Mouse (Mus musculus) CH12.LX (cell line): ENCODE results near the gene Kirrel2. TPM values are rescaled to one million over a fixed set of nuclear protein-coding genes. Genes with fewer than 3 reads are reported as not detected.

Experiments
- DNase-seq: peaks from one replicate; pipeline ENCODE4 v3.0.0-alpha.2; 2013; ENCODE audit errors: extremely low read depth
- H3K27ac ChIP-seq: 2 replicates; pipeline ENCODE4 v1.5.1; 2012; ENCODE audit warnings: low read depth, mild to moderate bottlenecking, control low read depth, moderate library complexity; ENCODE audit not compliant: insufficient read depth
- H3K27me3 ChIP-seq: replicated peaks from 2 replicates; pipeline ENCODE3; 2012; ENCODE audit warnings: inconsistent platforms
- H3K36me3 ChIP-seq, 2 experiments: replicated peaks in 1 of 2; 2 replicates each; pipeline versions ENCODE3 to v1.6.1; 2012; ENCODE audit warnings: inconsistent platforms in 1 of 2, low read length in 1 of 2, mild to moderate bottlenecking in 1 of 2, mixed read lengths in 1 of 2, moderate library complexity in 1 of 2; ENCODE audit not compliant: control insufficient read depth in 1 of 2, insufficient read depth in 1 of 2
- H3K4me1 ChIP-seq, 2 experiments: 2 replicates each; pipeline ENCODE4 v1.6.1; 2012; ENCODE audit warnings: inconsistent platforms in 1 of 2, moderate library complexity in 1 of 2; ENCODE audit not compliant: insufficient read depth in 2 of 2, control insufficient read depth in 1 of 2
- H3K4me2 ChIP-seq: 2 replicates; pipeline ENCODE4 v1.6.1; 2012; ENCODE audit warnings: low read depth, mild to moderate bottlenecking, control low read depth; ENCODE audit not compliant: poor library complexity, insufficient read depth, severe bottlenecking
- H3K4me3 ChIP-seq, 3 experiments: fragments of 150-350 bp in 1 of 3; sonication (generic) in 1 of 3; replicated peaks in 1 of 3; 2 replicates each; pipeline versions ENCODE3 to v1.5.1; 2011 to 2012; ENCODE audit warnings: low read depth in 2 of 3, low read length in 2 of 3, mild to moderate bottlenecking in 2 of 3, moderate library complexity in 2 of 3, control low read depth in 1 of 3, improper control_type of control experiment in 1 of 3, inconsistent platforms in 1 of 3, mixed read lengths in 1 of 3; ENCODE audit not compliant: poor library complexity in 1 of 3
- H3K79me2 ChIP-seq: replicated peaks from 2 replicates; pipeline ENCODE4 v1.6.1; 2012; ENCODE audit warnings: mild to moderate bottlenecking, moderate library complexity; ENCODE audit not compliant: control insufficient read depth, poor library complexity, insufficient read depth, severe bottlenecking; ENCODE audit errors: extremely low read depth
- H3K9ac ChIP-seq: 2 replicates; pipeline ENCODE4 v1.6.1; 2012; ENCODE audit warnings: low read depth, mild to moderate bottlenecking, control low read depth, moderate library complexity; ENCODE audit not compliant: insufficient read depth
- H3K9me3 ChIP-seq: replicated peaks from 2 replicates; pipeline ENCODE3; 2012; ENCODE audit warnings: low read length, inconsistent platforms, mixed read lengths
- BHLHE40 ChIP-seq: IDR thresholded peaks from 2 replicates; pipeline ENCODE4 v1.6.1; 2011; ENCODE audit warnings: mild to moderate bottlenecking, low read depth, low read length, improper control_type of control experiment
- CHD1 ChIP-seq: IDR thresholded peaks from 2 replicates; pipeline ENCODE4 v1.6.1; 2012; ENCODE audit warnings: low read depth, low read length, improper control_type of control experiment, inconsistent platforms
- CHD2 ChIP-seq: IDR thresholded peaks from 2 replicates; pipeline ENCODE4 v1.6.1; 2011; ENCODE audit warnings: low read length, improper control_type of control experiment
- CTCF ChIP-seq, 2 experiments: IDR thresholded peaks in 1 of 2; conservative IDR thresholded peaks in 1 of 2; 2 replicates each; pipeline ENCODE4 v1.5.1; 2011 to 2012; ENCODE audit warnings: low read depth in 2 of 2, low read length in 2 of 2, improper control_type of control experiment in 1 of 2, inconsistent platforms in 1 of 2, mild to moderate bottlenecking in 1 of 2, moderate library complexity in 1 of 2
- E2F4 ChIP-seq: IDR thresholded peaks from 2 replicates; pipeline ENCODE4 v1.6.1; 2011; ENCODE audit warnings: low read depth, low read length, improper control_type of control experiment; ENCODE audit not compliant: insufficient replicate concordance
- ELF1 ChIP-seq: IDR thresholded peaks from 2 replicates; pipeline ENCODE4 v1.6.1; 2014; ENCODE audit warnings: low read depth, mild to moderate bottlenecking, inconsistent platforms, low read length, improper control_type of control experiment
- EP300 ChIP-seq: IDR thresholded peaks from 2 replicates; pipeline ENCODE4 v1.6.1; 2011; ENCODE audit warnings: low read length, improper control_type of control experiment
- ETS1 ChIP-seq: conservative IDR thresholded peaks from 2 replicates; pipeline ENCODE4 v1.6.1; 2012; ENCODE audit warnings: low read depth, mild to moderate bottlenecking, inconsistent platforms, low read length, improper control_type of control experiment, moderate library complexity
- GABPA ChIP-seq: IDR thresholded peaks from 2 replicates; pipeline ENCODE4 v1.6.1; 2012; ENCODE audit warnings: low read depth, low read length, improper control_type of control experiment, inconsistent platforms; ENCODE audit not compliant: insufficient replicate concordance
- HCFC1 ChIP-seq: IDR thresholded peaks from 2 replicates; pipeline ENCODE4 v1.6.1; 2012; ENCODE audit warnings: low read depth, mild to moderate bottlenecking, inconsistent platforms, low read length, improper control_type of control experiment
- IRF4 ChIP-seq: IDR thresholded peaks from 2 replicates; pipeline ENCODE4 v1.6.1; 2014; ENCODE audit warnings: low read depth, mild to moderate bottlenecking, inconsistent platforms, low read length, improper control_type of control experiment
- JUN ChIP-seq: IDR thresholded peaks from 2 replicates; pipeline ENCODE4 v1.6.1; 2011; ENCODE audit warnings: low read depth, mild to moderate bottlenecking, low read length, improper control_type of control experiment, moderate library complexity; ENCODE audit not compliant: insufficient read depth
- JUND ChIP-seq: conservative IDR thresholded peaks from 2 replicates; pipeline ENCODE4 v1.6.1; 2011; ENCODE audit warnings: low read depth, low read length, improper control_type of control experiment
- KAT2A ChIP-seq: IDR thresholded peaks from 2 replicates; pipeline ENCODE4 v1.6.1; 2012; ENCODE audit warnings: low read length, improper control_type of control experiment, inconsistent platforms; ENCODE audit not compliant: insufficient replicate concordance
- MAFK ChIP-seq: IDR thresholded peaks from 2 replicates; pipeline ENCODE4 v1.6.1; 2011; ENCODE audit warnings: low read length, improper control_type of control experiment; ENCODE audit not compliant: insufficient replicate concordance
- MAZ ChIP-seq: IDR thresholded peaks from 2 replicates; pipeline ENCODE4 v1.6.1; 2012; ENCODE audit warnings: low read depth, mild to moderate bottlenecking, inconsistent platforms, low read length, improper control_type of control experiment, moderate library complexity
- MEF2A ChIP-seq: IDR thresholded peaks from 2 replicates; pipeline ENCODE4 v1.6.1; 2014; ENCODE audit warnings: low read depth, mild to moderate bottlenecking, inconsistent platforms, low read length, improper control_type of control experiment, borderline replicate concordance
- MXI1 ChIP-seq: IDR thresholded peaks from 2 replicates; pipeline ENCODE4 v1.6.1; 2011; ENCODE audit warnings: mild to moderate bottlenecking, low read depth, low read length, improper control_type of control experiment
- MYC ChIP-seq: IDR thresholded peaks from 2 replicates; pipeline ENCODE4 v1.6.1; 2011; ENCODE audit warnings: low read depth, mild to moderate bottlenecking, improper control_type of control experiment, low read length
- NELFE ChIP-seq: IDR thresholded peaks from 2 replicates; pipeline ENCODE4 v1.6.1; 2011; ENCODE audit warnings: low read depth, low read length, improper control_type of control experiment
- NRF1 ChIP-seq: IDR thresholded peaks from 2 replicates; pipeline ENCODE4 v1.6.1; 2014; ENCODE audit warnings: low read depth, mild to moderate bottlenecking, inconsistent platforms, low read length, improper control_type of control experiment, moderate library complexity
- PAX5 ChIP-seq: IDR thresholded peaks from 2 replicates; pipeline ENCODE4 v1.6.1; 2012; ENCODE audit warnings: low read length, inconsistent platforms, mixed read lengths
- POLR2A ChIP-seq: IDR thresholded peaks from 2 replicates; pipeline ENCODE4 v1.6.1; 2011; ENCODE audit warnings: low read depth, mild to moderate bottlenecking, improper control_type of control experiment, low read length
- POLR2AphosphoS2 ChIP-seq: IDR thresholded peaks from 2 replicates; pipeline ENCODE4 v1.6.1; 2011; ENCODE audit warnings: low read depth, low read length, improper control_type of control experiment
- RAD21 ChIP-seq: IDR thresholded peaks from 2 replicates; pipeline ENCODE4 v1.6.1; 2011; ENCODE audit warnings: low read depth, mild to moderate bottlenecking, low read length, improper control_type of control experiment, moderate library complexity
- RCOR1 ChIP-seq: conservative IDR thresholded peaks from 2 replicates; pipeline ENCODE4 v1.6.1; 2012; ENCODE audit warnings: low read depth, mild to moderate bottlenecking, inconsistent platforms, low read length, improper control_type of control experiment
- SIN3A ChIP-seq: IDR thresholded peaks from 2 replicates; pipeline ENCODE4 v1.6.1; 2012; ENCODE audit warnings: low read length, improper control_type of control experiment, inconsistent platforms
- SMC3 ChIP-seq: IDR thresholded peaks from 2 replicates; pipeline ENCODE4 v1.6.1; 2011; ENCODE audit warnings: low read depth, low read length, improper control_type of control experiment
- TBP ChIP-seq: conservative IDR thresholded peaks from 2 replicates; pipeline ENCODE4 v1.6.1; 2011; ENCODE audit warnings: low read depth, low read length, improper control_type of control experiment
- TCF12 ChIP-seq: IDR thresholded peaks from 2 replicates; pipeline ENCODE4 v1.6.1; 2014; ENCODE audit warnings: low read depth, mild to moderate bottlenecking, inconsistent platforms, low read length, improper control_type of control experiment
- UBTF ChIP-seq: IDR thresholded peaks from 2 replicates; pipeline ENCODE4 v1.6.1; 2012; ENCODE audit warnings: low read depth, mild to moderate bottlenecking, inconsistent platforms, low read length, improper control_type of control experiment, moderate library complexity
- USF1 ChIP-seq: IDR thresholded peaks from 2 replicates; pipeline ENCODE4 v1.6.1; 2014; ENCODE audit warnings: low read depth, mild to moderate bottlenecking, inconsistent platforms, low read length, improper control_type of control experiment
- USF2 ChIP-seq: conservative IDR thresholded peaks from 2 replicates; pipeline ENCODE4 v1.6.1; 2011; ENCODE audit warnings: low read depth, low read length, improper control_type of control experiment
- ZC3H11A ChIP-seq: IDR thresholded peaks from 2 replicates; pipeline ENCODE4 v1.6.1; 2012; ENCODE audit warnings: low read depth, mild to moderate bottlenecking, inconsistent platforms, low read length, improper control_type of control experiment
- ZKSCAN1 ChIP-seq: IDR thresholded peaks from 2 replicates; pipeline ENCODE4 v1.6.1; 2012; ENCODE audit warnings: low read depth, inconsistent platforms, low read length, improper control_type of control experiment, borderline replicate concordance
- ZMIZ1 ChIP-seq: IDR thresholded peaks from 2 replicates; pipeline ENCODE4 v1.6.1; 2012; ENCODE audit warnings: low read depth, mild to moderate bottlenecking, inconsistent platforms, low read length, improper control_type of control experiment
- ZNF384 ChIP-seq: IDR thresholded peaks from 2 replicates; pipeline ENCODE4 v1.6.1; 2012; ENCODE audit warnings: low read depth, low read length, improper control_type of control experiment, inconsistent platforms
- dilution Hi-C: fragments of 300-500 bp; cut with MboI; formaldehyde crosslinking; loops from 2 replicates; pipeline ENCODE4 v1.14.3; 2020; ENCODE audit warnings: low sequenced_read_pairs; ENCODE audit not compliant: extremely low pct_unique_long_range_greater_than_20kb, extremely low pct_ligation_motif_present
- in situ Hi-C: fragments of 300-500 bp; cut with MboI; formaldehyde crosslinking; loops from 3 replicates; pipeline ENCODE4 v1.14.3; 2019; ENCODE audit warnings: low sequenced_read_pairs, low pct_ligation_motif_present, low pct_unique_long_range_greater_than_20kb, mixed read lengths
- polyA plus RNA-seq: library from polyadenylated mRNA; unstranded; fragments of >175 nt; gene quantifications from 2 replicates; pipeline ENCODE4 v1.2.1, GENCODE M21; 2012; ENCODE audit warnings: low read depth; ENCODE audit not compliant: insufficient read length
- total RNA-seq, 2 experiments: library from RNA; depleted of rRNA; stranded (reverse); fragments of 300-350 nt in 1 of 2; fragments of >200 nt in 1 of 2; gene quantifications; 2 replicates each; pipeline ENCODE4 v1.2.3; 2012 to 2014

Gene Kirrel2
- total and polyA plus RNA-seq, 3 experiments: not detected

- in situ Hi-C loops: no loop called here
- dilution Hi-C loops: no loop called here
- no peaks in the 10 kb centered on the region for H3K27me3 ChIP-seq
- peaks cover 10% of the 10 kb centered on the region for H3K9me3 ChIP-seq
- peaks cover 9 to 61% of the 10 kb centered on the region in 2 experiments for H3K4me1 ChIP-seq
- H3K27ac ChIP-seq: peak within 1 kb of the TSS; percentile 88
- H3K9ac ChIP-seq: peak within 1 kb of the TSS; percentile 17; the same call in 1 of the 2 replicates
- H3K79me2 ChIP-seq: peaks cover 22% of the 10 kb centered on the region
- peaks cover 13 to 28% of the 10 kb centered on the region in 2 experiments for H3K36me3 ChIP-seq
- peak within 1 kb of the TSS; percentile 40 to 93 (median 58) for H3K4me3 ChIP-seq
- H3K4me2 ChIP-seq: peak within 1 kb of the TSS; percentile 60
- DNase-seq: peak; percentile 89
- TF ChIP-seq JUN: no peak
- TF ChIP-seq POLR2A: peak; percentile 65
- TF ChIP-seq MEF2A: no peak
- TF ChIP-seq BHLHE40: peak; percentile 78
- TF ChIP-seq MYC: no peak; the same call in 1 of the 2 replicates
- no peak for TF ChIP-seq PAX5
- no peak for TF ChIP-seq USF2
- TF ChIP-seq USF1: no peak
- peak; percentile 35 for TF ChIP-seq HCFC1
- no peak for TF ChIP-seq RCOR1
- no peak for TF ChIP-seq POLR2AphosphoS2
- 0 out of 2 replicates have a peak, but pooled peaks have one; percentile 42 for TF ChIP-seq MAFK
- no peak for TF ChIP-seq E2F4
- TF ChIP-seq EP300: 0 out of 2 replicates have a peak, but pooled peaks have one; percentile 19
- TF ChIP-seq MXI1: peak; percentile 48; the same call in 1 of the 2 replicates
- no peak for TF ChIP-seq JUND
- TF ChIP-seq RAD21: peak; percentile 9
- TF ChIP-seq ZNF384: no peak
- TF ChIP-seq MAZ: no peak; the same call in none of the 2 replicates
- TF ChIP-seq CHD2: peak; percentile 66
- peak; percentile 48; the same call in 1 of the 2 replicates for TF ChIP-seq ZMIZ1
- TF ChIP-seq ZC3H11A: no peak
- peak; percentile 61 for TF ChIP-seq ETS1
- no peak for TF ChIP-seq UBTF
- peak; percentile 19; the same call in 1 of the 2 replicates for TF ChIP-seq IRF4
- 0 out of 2 replicates have a peak, but pooled peaks have one; percentile 43 for TF ChIP-seq KAT2A
- TF ChIP-seq SIN3A: peak; percentile 65
- TF ChIP-seq ELF1: no peak; the same call in none of the 2 replicates
- no peak for TF ChIP-seq GABPA
- peak in 1 of 2 experiments; percentile 55; a peak in 2 of 4 replicates for TF ChIP-seq CTCF (conservative IDR thresholded peaks at IDR 0.05 in 1 of 2, IDR thresholded peaks at IDR 0.05 in 1 of 2; ENCODE audit: low read depth in 2 of 2, low read length in 2 of 2)
- TF ChIP-seq ZKSCAN1: no peak
- TF ChIP-seq NRF1: 0 out of 2 replicates have a peak, but pooled peaks have one; percentile 18
- no peak for TF ChIP-seq NELFE
- TF ChIP-seq SMC3: no peak
- no peak for TF ChIP-seq CHD1
- TF ChIP-seq TCF12: peak; percentile 54
- peak; percentile 53; the same call in 1 of the 2 replicates for TF ChIP-seq TBP
These were observed 37.7 kb downstream of the Kirrel2 start, which contains the start of gene Hcst for GRCm38 (mm10) chr7:30419561-30420499. TSS of gene Hcst (minus strand) at chr7:30419854.
